Comparison of ENCODE assay signal across 8 mouse cellular contexts in genomic region chr3:94838631-94839030, GRCm38 (mm10). TPM values are rescaled to one million over a fixed set of nuclear protein-coding genes. Genes with fewer than 3 reads are reported as not detected.
DNase-seq lines count a peak whose midpoint lies in the region; ATAC-seq and TF ChIP-seq lines count a peak whose summit lies in the region.

No protein-coding gene starts in this region.

- DNase-seq in liver, adult 2 months (ENCODE audit: extremely low read depth, low read depth, low spot score): no peak
- DNase-seq in liver: no peak
- no peak for DNase-seq in embryonic facial prominence, embryonic 11.5 days (ENCODE audit: low spot score)
- peak; percentile 21 to 43 for DNase-seq in heart, postnatal 14 days
- DNase-seq in thymus, postnatal 0 days (ENCODE audit: low spot score): no peak
- no peak for DNase-seq in frontal cortex, adult 2 months (ENCODE audit: extremely low spot score in 1 of 2, low spot score in 1 of 2)

- H3K4me2 ChIP-seq in embryonic facial prominence, embryonic 11.5 days (ENCODE audit: low read depth, low read length): peak overlapping the region; percentile 67
- peak overlapping the region; percentile 60 for H3K4me2 ChIP-seq in liver, embryonic 16.5 days (ENCODE audit: low read depth, low read length)
- peak overlapping the region; percentile 55 for H3K4me2 ChIP-seq in stomach, embryonic 14.5 days (replicated peaks; ENCODE audit: low read depth, low read length)

- no peak for ATAC-seq in embryonic facial prominence, embryonic 11.5 days (replicated peaks; ENCODE audit: insufficient number of reproducible peaks, low FRiP score, low TSS enrichment, low read depth)
- ATAC-seq in liver, embryonic 16.5 days (ENCODE audit: low read depth): no peak
- ATAC-seq in stomach, embryonic 14.5 days (ENCODE audit: insufficient number of reproducible peaks, insufficient read depth, low FRiP score, low read depth): no peak

- TF ChIP-seq POLR2A in liver, adult 2 months (IDR thresholded peaks at IDR 0.05; ENCODE audit: extremely low read depth, insufficient read depth, low read length): no peak

- H3K4me1 ChIP-seq in liver, adult 2 months (ENCODE audit: control insufficient read depth, insufficient read depth, low read length): peaks cover 8% of the 10 kb centered on the region
- no peaks in the 10 kb centered on the region for H3K4me1 ChIP-seq in embryonic facial prominence, embryonic 11.5 days (ENCODE audit: control insufficient read depth, insufficient read depth, low read length)
- peaks cover 14% of the 10 kb centered on the region for H3K4me1 ChIP-seq in liver, embryonic 16.5 days (ENCODE audit: control insufficient read depth, low read depth, low read length)
- 0 out of 2 replicates have a peak, but pooled peaks cover 6% of the 10 kb centered on the region for H3K4me1 ChIP-seq in stomach, embryonic 14.5 days (ENCODE audit: control insufficient read depth, insufficient read depth, low read length)

- H3K27ac ChIP-seq in liver, adult 2 months (replicated peaks; ENCODE audit: insufficient read depth, low read depth, low read length): peak overlapping the region; percentile 80
- H3K27ac ChIP-seq in embryonic facial prominence, embryonic 11.5 days (replicated peaks; ENCODE audit: low read depth, low read length): peak overlapping the region; percentile 93
- H3K27ac ChIP-seq in liver, embryonic 16.5 days (ENCODE audit: low read length): peak overlapping the region; percentile 91
- H3K27ac ChIP-seq in stomach, embryonic 14.5 days (ENCODE audit: low read length): peak overlapping the region; percentile 97

- no peak for TF ChIP-seq CTCF in liver, adult 2 months (IDR thresholded peaks at IDR 0.05; ENCODE audit: low read depth, low read length)

- no peaks in the 10 kb centered on the region for H3K9me3 ChIP-seq in embryonic facial prominence, embryonic 11.5 days (replicated peaks; ENCODE audit: control insufficient read depth, low read length)
- H3K9me3 ChIP-seq in liver, embryonic 16.5 days (replicated peaks; ENCODE audit: control insufficient read depth, low read length): no peaks in the 10 kb centered on the region
- H3K9me3 ChIP-seq in stomach, embryonic 14.5 days (ENCODE audit: control insufficient read depth, low read depth, low read length): no peaks in the 10 kb centered on the region

- no peaks in the 10 kb centered on the region for H3K27me3 ChIP-seq in liver, adult 2 months (ENCODE audit: control insufficient read depth, insufficient read depth, low read length)
- H3K27me3 ChIP-seq in embryonic facial prominence, embryonic 11.5 days (ENCODE audit: control insufficient read depth, insufficient read depth, low read length): no peaks in the 10 kb centered on the region
- no peaks in the 10 kb centered on the region for H3K27me3 ChIP-seq in liver, embryonic 16.5 days (ENCODE audit: control insufficient read depth, insufficient read depth, low read depth, low read length)
- no peaks in the 10 kb centered on the region for H3K27me3 ChIP-seq in stomach, embryonic 14.5 days (ENCODE audit: control insufficient read depth, insufficient read depth, low read length)

- intact Hi-C loops in heart, postnatal 14 days (cut with DNase I): no loop called here

- no peaks in the 10 kb centered on the region for H3K36me3 ChIP-seq in liver, adult 2 months (ENCODE audit: control insufficient read depth, insufficient read depth, low read length)
- no peaks in the 10 kb centered on the region for H3K36me3 ChIP-seq in embryonic facial prominence, embryonic 11.5 days (replicated peaks; ENCODE audit: control insufficient read depth, insufficient read depth, low read depth, low read length)
- no peaks in the 10 kb centered on the region for H3K36me3 ChIP-seq in liver, embryonic 16.5 days (ENCODE audit: control insufficient read depth, insufficient read depth)
- no peaks in the 10 kb centered on the region for H3K36me3 ChIP-seq in stomach, embryonic 14.5 days (ENCODE audit: control insufficient read depth, insufficient read depth, low read length)

- peak overlapping the region; percentile 70 for H3K4me3 ChIP-seq in liver, adult 2 months (ENCODE audit: insufficient read depth, low read depth, low read length)
- peak overlapping the region; percentile 64 for H3K4me3 ChIP-seq in embryonic facial prominence, embryonic 11.5 days (ENCODE audit: low read depth, low read length)
- H3K4me3 ChIP-seq in liver, embryonic 16.5 days (ENCODE audit: low read depth, low read length): peak overlapping the region; percentile 84
- peak overlapping the region; percentile 49 for H3K4me3 ChIP-seq in stomach, embryonic 14.5 days (ENCODE audit: low read depth, low read length)

- H3K79me2 ChIP-seq in liver, adult 2 months (ENCODE audit: control insufficient read depth, insufficient read depth, low read length): peaks cover 26% of the 10 kb centered on the region

- peak overlapping the region; percentile 89; the same call in 1 of the 2 replicates for H3K9ac ChIP-seq in liver, adult 2 months (ENCODE audit: low read depth, low read length)
- H3K9ac ChIP-seq in embryonic facial prominence, embryonic 11.5 days (replicated peaks; ENCODE audit: low read length): peak overlapping the region; percentile 82
- peak overlapping the region; percentile 86 for H3K9ac ChIP-seq in liver, embryonic 16.5 days (ENCODE audit: low read depth, low read length)
- peak overlapping the region; percentile 72 for H3K9ac ChIP-seq in stomach, embryonic 14.5 days (replicated peaks; ENCODE audit: low read depth, low read length)

- WGBS in liver, adult 2 months: 14% methylated on average over 9 of the region's 9 CpGs
- WGBS in embryonic facial prominence, embryonic 11.5 days: 31% methylated on average over 9 of the region's 9 CpGs
- WGBS in liver, embryonic 16.5 days (ENCODE audit: insufficient replicate concordance): 14% methylated on average over 9 of the region's 9 CpGs
- 11% methylated on average over 9 of the region's 9 CpGs for WGBS in stomach, embryonic 14.5 days

RNA-seq across cellular contexts. Expression of gene Pogz, which starts 1.3 kb away (rescaled TPM):
- 6.3 and 6.8 TPM in 2 replicates for total RNA-seq in liver, adult 2 months (2014; rRNA removed)
- polyA plus RNA-seq in liver, adult 2 months (2012; rRNA removed): 6.4 and 9.9 TPM in 2 replicates
- 20.1 and 21.5 TPM in 2 replicates for polyA plus RNA-seq in embryonic facial prominence, embryonic 11.5 days (2014; fragmentation: Nextera tagmentation; extraction: Ambion mirVana)
- 10 to 100 TPM; 23.9 to 24.0 TPM for total RNA-seq in heart, postnatal 14 days (2021)
- 2.4 and 3.4 TPM in 2 replicates for polyA plus RNA-seq in liver, embryonic 16.5 days (2015; fragmentation: Nextera tagmentation; extraction: Ambion mirVana)
- 25.5 TPM in 2 replicates for polyA plus RNA-seq in stomach, embryonic 14.5 days (2014; fragmentation: Nextera tagmentation; extraction: Ambion mirVana)
- polyA plus RNA-seq in thymus, postnatal 0 days (2015; fragmentation: Nextera tagmentation; extraction: Ambion mirVana): 10.3 and 12.3 TPM in 2 replicates
- polyA plus RNA-seq in frontal cortex, adult 2 months (2012; rRNA removed): 42.6 and 47.6 TPM in 2 replicates

RNA-seq across cellular contexts. Expression of gene Psmb4, which starts 48.1 kb away (rescaled TPM):
- total RNA-seq in liver, adult 2 months (2014; rRNA removed): 246 and 264 TPM in 2 replicates
- polyA plus RNA-seq in liver, adult 2 months (2012; rRNA removed): 266 and 271 TPM in 2 replicates
- 361 and 381 TPM in 2 replicates for polyA plus RNA-seq in embryonic facial prominence, embryonic 11.5 days (2014; fragmentation: Nextera tagmentation; extraction: Ambion mirVana)
- total RNA-seq in heart, postnatal 14 days (2021): 100 to 1,000 TPM; 217 to 251 TPM
- polyA plus RNA-seq in liver, embryonic 16.5 days (2015; fragmentation: Nextera tagmentation; extraction: Ambion mirVana): 138 and 157 TPM in 2 replicates
- 334 and 336 TPM in 2 replicates for polyA plus RNA-seq in stomach, embryonic 14.5 days (2014; fragmentation: Nextera tagmentation; extraction: Ambion mirVana)
- polyA plus RNA-seq in thymus, postnatal 0 days (2015; fragmentation: Nextera tagmentation; extraction: Ambion mirVana): 466 and 483 TPM in 2 replicates
- polyA plus RNA-seq in frontal cortex, adult 2 months (2012; rRNA removed): 245 and 253 TPM in 2 replicates

RNA-seq across cellular contexts. Expression of gene Cgn, which starts 52.3 kb away (rescaled TPM):
- total RNA-seq in liver, adult 2 months (2014; rRNA removed): 7.6 and 9.2 TPM in 2 replicates
- polyA plus RNA-seq in liver, adult 2 months (2012; rRNA removed): 7.3 and 7.4 TPM in 2 replicates
- 3.3 and 4.5 TPM in 2 replicates for polyA plus RNA-seq in embryonic facial prominence, embryonic 11.5 days (2014; fragmentation: Nextera tagmentation; extraction: Ambion mirVana)
- total RNA-seq in heart, postnatal 14 days (2021): under 1 TPM; 0.63 to 0.86 TPM
- 13.0 and 15.6 TPM in 2 replicates for polyA plus RNA-seq in liver, embryonic 16.5 days (2015; fragmentation: Nextera tagmentation; extraction: Ambion mirVana)
- polyA plus RNA-seq in stomach, embryonic 14.5 days (2014; fragmentation: Nextera tagmentation; extraction: Ambion mirVana): 31.9 and 35.2 TPM in 2 replicates
- polyA plus RNA-seq in thymus, postnatal 0 days (2015; fragmentation: Nextera tagmentation; extraction: Ambion mirVana): 1.9 and 2.5 TPM in 2 replicates
- polyA plus RNA-seq in frontal cortex, adult 2 months (2012; rRNA removed): 2.6 and 3.7 TPM in 2 replicates

Comparison
In these comparisons a context has a peak if more than half of its experiments do, and no peak if none do; other contexts are left out.
1. DNase-seq: peak in heart, postnatal 14 days (2 of 2); none in liver, adult 2 months (single experiment), liver (single experiment), embryonic facial prominence, embryonic 11.5 days (single experiment), thymus, postnatal 0 days (single experiment) and frontal cortex, adult 2 months (0 of 2).
2. Peak in every context shown above with its lines, with median percentiles within 50 percentile points of each other: H3K27ac ChIP-seq, H3K4me3 ChIP-seq, H3K9ac ChIP-seq and H3K4me2 ChIP-seq.